Mouse (Mus musculus) stomach, embryonic 15.5 days (tissue): ENCODE results near the gene Haspin. TPM values are rescaled to one million over a fixed set of nuclear protein-coding genes. Genes with fewer than 3 reads are reported as not detected.

Experiments
- ATAC-seq: fragments of 200-750 bp; cut with Nextera tagmentation; 2 replicates; pipeline ENCODE4 v1.8.0; 2017; ENCODE audit warnings: low read depth, moderate number of reproducible peaks, moderate TSS enrichment; ENCODE audit not compliant: insufficient read depth, low FRiP score
- H3K27ac ChIP-seq: fragments of 300-500 bp; sonication (generic); 2 replicates; pipeline ENCODE4 v1.5.1; 2015; ENCODE audit warnings: mild to moderate bottlenecking, inconsistent platforms
- H3K27me3 ChIP-seq: fragments of 300-500 bp; sonication (generic); replicated peaks from 2 replicates; pipeline ENCODE4 v1.6.1; 2015; ENCODE audit warnings: inconsistent platforms
- H3K36me3 ChIP-seq: fragments of 300-500 bp; sonication (generic); 2 replicates; pipeline ENCODE4 v1.6.1; 2015; ENCODE audit warnings: inconsistent platforms
- H3K4me1 ChIP-seq: fragments of 300-500 bp; sonication (generic); 2 replicates; pipeline ENCODE4 v1.6.1; 2015; ENCODE audit warnings: inconsistent platforms
- H3K4me2 ChIP-seq: fragments of 300-500 bp; sonication (generic); 2 replicates; pipeline ENCODE4 v1.6.1; 2015; ENCODE audit warnings: mild to moderate bottlenecking, inconsistent platforms
- H3K4me3 ChIP-seq: fragments of 300-500 bp; sonication (generic); replicated peaks from 2 replicates; pipeline ENCODE4 v1.5.1; 2015; ENCODE audit warnings: inconsistent platforms
- H3K9ac ChIP-seq: fragments of 300-500 bp; sonication (generic); 2 replicates; pipeline ENCODE4 v1.6.1; 2015; ENCODE audit warnings: inconsistent platforms
- H3K9me3 ChIP-seq: fragments of 300-500 bp; sonication (generic); 2 replicates; pipeline ENCODE4 v1.6.1; 2016; ENCODE audit warnings: inconsistent platforms
- WGBS: fragments of 180-500 bp; shearing (Covaris S2); methylation state at CpG from one replicate; pipeline ENCODE4 v1.1.7; 2015; 5-methylcytosine and 5-hydroxymethylcytosine counted together
- polyA plus RNA-seq: library from polyadenylated mRNA; unstranded; fragments of >200 nt; fragmentation: Nextera tagmentation; extraction: Ambion mirVana; gene quantifications from 2 replicates; pipeline ENCODE4 v1.2.1, GENCODE M21; 2015

Haspin gene
- polyA plus RNA-seq, 1 experiment from 2014 or later, result 14.4 TPM

GRCm38 (mm10) chr11:73168071-73168470, 30.0 kb upstream of the Haspin start:
- H3K4me2 ChIP-seq, result no peak overlapping the region
- WGBS, result 84% methylated on average over 8 of the region's 8 CpGs
- no peak for ATAC-seq

GRCm38 (mm10) chr11:73162284-73162683, 24.2 kb upstream of the Haspin start:
- no peak overlapping the region for H3K4me2 ChIP-seq
- no peaks in the 10 kb centered on the region for H3K9me3 ChIP-seq
- WGBS, result 49% methylated on average over 5 of the region's 5 CpGs
- H3K36me3 ChIP-seq, result no peaks in the 10 kb centered on the region
- no peak for ATAC-seq
- peaks cover 15% of the 10 kb centered on the region; the same call in 1 of the 2 replicates for H3K27me3 ChIP-seq
- H3K4me1 ChIP-seq, result no peaks in the 10 kb centered on the region
- H3K9ac ChIP-seq, result no peak overlapping the region
- no peak overlapping the region for H3K4me3 ChIP-seq
- H3K27ac ChIP-seq, result no peak overlapping the region

More at GRCm38 (mm10) chr11:73168071-73168470, 30.0 kb upstream of the Haspin start:
- H3K4me1 ChIP-seq, result peaks cover 12% of the 10 kb centered on the region
- no peak overlapping the region for H3K9ac ChIP-seq
- H3K36me3 ChIP-seq, result no peaks in the 10 kb centered on the region
- no peaks in the 10 kb centered on the region for H3K9me3 ChIP-seq
- H3K4me3 ChIP-seq, result no peak overlapping the region
- H3K27me3 ChIP-seq, result no peaks in the 10 kb centered on the region
- H3K27ac ChIP-seq, result no peak overlapping the region

DNA sequence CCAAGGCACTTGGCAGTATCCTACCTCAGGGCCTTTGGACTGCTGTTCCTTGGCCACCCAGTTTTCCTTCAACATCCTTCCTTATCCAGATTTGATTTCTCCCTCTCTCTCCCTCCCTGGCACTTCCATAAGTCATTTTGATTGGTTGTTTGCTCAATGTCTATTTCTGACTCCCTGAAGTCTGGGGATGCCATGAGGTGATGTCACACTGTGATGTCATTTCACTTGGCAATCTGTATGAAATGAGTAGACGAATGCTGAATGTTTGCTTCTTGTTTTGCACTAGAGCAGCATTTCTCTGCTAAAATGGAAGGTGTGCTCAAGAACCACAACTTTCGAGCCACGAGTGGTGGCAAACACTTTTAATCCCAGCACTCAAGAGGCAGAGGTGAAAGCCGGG, 23.5 kb upstream of the Haspin start:
- no peak overlapping the region for H3K27ac ChIP-seq
- H3K9ac ChIP-seq, result no peak overlapping the region
- ATAC-seq, result no peak
- H3K4me1 ChIP-seq, result no peaks in the 10 kb centered on the region
- no peaks in the 10 kb centered on the region for H3K36me3 ChIP-seq
- H3K9me3 ChIP-seq, result no peaks in the 10 kb centered on the region
- no peak overlapping the region for H3K4me3 ChIP-seq
- peaks cover 15% of the 10 kb centered on the region; the same call in 1 of the 2 replicates for H3K27me3 ChIP-seq
- WGBS, result 83% methylated on average over 4 of the region's 4 CpGs
- no peak overlapping the region for H3K4me2 ChIP-seq

- Histone ChIP-seq H3K27ac (no peak overlapping the region), H3K4me2 (peak overlapping the region; percentile 78), H3K36me3 (no peaks in the 10 kb centered on the region), H3K9me3 (no peaks in the 10 kb centered on the region), H3K4me1 (no peaks in the 10 kb centered on the region), H3K9ac (no peak overlapping the region), H3K4me3 (peak overlapping the region; percentile 38), H3K27me3 (peaks cover 15% of the 10 kb centered on the region; the same call in 1 of the 2 replicates)
- WGBS, result 30% methylated on average over 6 of the region's 6 CpGs
- no peak for ATAC-seq
Observed at GRCm38 (mm10) chr11:73160811-73161200, 22.7 kb upstream of the Haspin start.

DNA sequence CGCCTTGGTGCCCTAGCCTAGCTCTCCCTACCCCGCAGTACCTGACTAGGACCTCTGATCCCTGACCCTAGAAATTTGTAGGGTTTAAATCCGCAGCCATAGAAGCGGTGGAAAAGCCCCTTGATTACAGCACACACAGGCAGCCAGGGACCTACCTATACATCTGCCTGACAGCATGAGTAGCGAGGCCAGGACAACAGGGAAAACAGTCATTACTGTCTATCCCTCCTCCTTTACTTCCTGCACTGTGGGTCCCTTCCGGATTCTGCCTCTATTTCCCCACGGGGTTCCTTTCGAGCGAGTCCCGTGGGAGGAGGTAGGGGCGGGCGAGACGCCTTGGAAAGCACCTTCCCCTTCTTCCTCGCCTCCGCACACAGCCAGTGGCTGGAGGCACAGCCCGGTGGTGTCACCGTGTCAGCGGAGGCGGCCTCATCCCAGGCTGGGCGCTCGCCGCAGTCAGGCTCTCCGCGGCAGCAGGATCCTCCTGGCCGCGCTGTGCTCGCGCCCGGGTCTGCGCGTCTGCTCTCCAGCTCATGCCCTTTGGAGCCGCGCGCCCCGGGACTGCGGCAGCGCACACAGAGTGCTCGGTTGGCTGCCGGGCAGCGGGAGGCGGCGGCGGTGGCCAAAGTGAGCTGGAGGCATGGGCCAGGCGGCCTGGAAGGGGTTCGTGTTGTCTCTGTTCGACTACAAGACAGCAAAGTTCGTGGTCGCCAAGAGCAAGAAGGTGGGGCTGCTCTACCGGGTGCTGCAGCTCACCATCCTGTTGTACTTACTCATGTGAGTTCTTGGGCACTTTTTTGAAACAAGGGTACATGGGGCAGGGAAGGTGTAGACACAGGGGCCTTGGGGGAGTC, 22.1 kb upstream of the Haspin start, which contains the start of gene P2rx5:
TSS of gene P2rx5 (plus strand) at position 465 of the 854 bp plus-strand sequence.
- Histone ChIP-seq H3K4me1 (no peaks in the 10 kb centered on the region), H3K27me3 (peaks cover 15% of the 10 kb centered on the region; the same call in 1 of the 2 replicates), H3K27ac (no peak within 1 kb of the TSS), H3K9ac (no peak within 1 kb of the TSS), H3K36me3 (no peaks in the 10 kb centered on the region), H3K4me2 (peak within 1 kb of the TSS; percentile 78), H3K4me3 (peak within 1 kb of the TSS; percentile 38), H3K9me3 (no peaks in the 10 kb centered on the region)
- ATAC-seq, result peak; percentile 67
- WGBS, result 2% methylated on average over 49 of the region's 49 CpGs

GRCm38 (mm10) chr11:73155071-73155470, 17.0 kb upstream of the Haspin start:
- 69% methylated on average over 6 of the region's 6 CpGs for WGBS
- Histone ChIP-seq H3K4me1 (no peaks in the 10 kb centered on the region), H3K9me3 (no peaks in the 10 kb centered on the region), H3K9ac (no peak overlapping the region), H3K27ac (no peak overlapping the region), H3K4me3 (no peak overlapping the region), H3K4me2 (no peak overlapping the region), H3K27me3 (peaks cover 9% of the 10 kb centered on the region; the same call in 1 of the 2 replicates), H3K36me3 (no peaks in the 10 kb centered on the region)
- no peak for ATAC-seq

GRCm38 (mm10) chr11:73148209-73148608, 10.1 kb upstream of the Haspin start:
- Histone ChIP-seq H3K4me3 (no peak overlapping the region), H3K36me3 (no peaks in the 10 kb centered on the region), H3K4me1 (no peaks in the 10 kb centered on the region), H3K9me3 (no peaks in the 10 kb centered on the region), H3K27me3 (no peaks in the 10 kb centered on the region), H3K4me2 (no peak overlapping the region), H3K9ac (no peak overlapping the region), H3K27ac (no peak overlapping the region)
- 82% methylated on average over 9 of the region's 9 CpGs for WGBS
- ATAC-seq, result no peak

DNA sequence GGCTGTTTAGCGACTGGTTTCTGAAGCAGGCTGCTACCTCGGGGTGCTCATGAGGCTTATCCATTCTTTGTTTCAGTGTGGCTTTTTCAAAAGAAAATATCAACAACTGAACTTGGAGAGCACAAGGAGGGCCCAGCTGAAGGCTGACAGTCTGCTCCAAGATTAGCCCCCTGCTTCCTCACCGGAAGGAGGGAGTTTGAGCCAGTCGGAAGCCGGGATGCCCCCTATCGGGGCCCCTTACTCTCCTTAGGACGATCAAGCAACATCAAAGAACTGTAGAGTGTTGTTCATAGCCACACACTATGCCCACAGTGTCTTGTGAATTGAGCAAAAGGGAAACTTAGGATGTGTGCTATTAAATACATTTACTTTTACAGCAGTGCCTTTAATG, 8.9 kb upstream of the Haspin start:
- Histone ChIP-seq H3K4me3 (no peak overlapping the region), H3K27me3 (no peaks in the 10 kb centered on the region), H3K27ac (no peak overlapping the region), H3K4me1 (no peaks in the 10 kb centered on the region), H3K9ac (no peak overlapping the region), H3K4me2 (no peak overlapping the region), H3K9me3 (no peaks in the 10 kb centered on the region), H3K36me3 (no peaks in the 10 kb centered on the region)
- ATAC-seq, result no peak
- WGBS, result 57% methylated on average over 7 of the region's 7 CpGs

DNA sequence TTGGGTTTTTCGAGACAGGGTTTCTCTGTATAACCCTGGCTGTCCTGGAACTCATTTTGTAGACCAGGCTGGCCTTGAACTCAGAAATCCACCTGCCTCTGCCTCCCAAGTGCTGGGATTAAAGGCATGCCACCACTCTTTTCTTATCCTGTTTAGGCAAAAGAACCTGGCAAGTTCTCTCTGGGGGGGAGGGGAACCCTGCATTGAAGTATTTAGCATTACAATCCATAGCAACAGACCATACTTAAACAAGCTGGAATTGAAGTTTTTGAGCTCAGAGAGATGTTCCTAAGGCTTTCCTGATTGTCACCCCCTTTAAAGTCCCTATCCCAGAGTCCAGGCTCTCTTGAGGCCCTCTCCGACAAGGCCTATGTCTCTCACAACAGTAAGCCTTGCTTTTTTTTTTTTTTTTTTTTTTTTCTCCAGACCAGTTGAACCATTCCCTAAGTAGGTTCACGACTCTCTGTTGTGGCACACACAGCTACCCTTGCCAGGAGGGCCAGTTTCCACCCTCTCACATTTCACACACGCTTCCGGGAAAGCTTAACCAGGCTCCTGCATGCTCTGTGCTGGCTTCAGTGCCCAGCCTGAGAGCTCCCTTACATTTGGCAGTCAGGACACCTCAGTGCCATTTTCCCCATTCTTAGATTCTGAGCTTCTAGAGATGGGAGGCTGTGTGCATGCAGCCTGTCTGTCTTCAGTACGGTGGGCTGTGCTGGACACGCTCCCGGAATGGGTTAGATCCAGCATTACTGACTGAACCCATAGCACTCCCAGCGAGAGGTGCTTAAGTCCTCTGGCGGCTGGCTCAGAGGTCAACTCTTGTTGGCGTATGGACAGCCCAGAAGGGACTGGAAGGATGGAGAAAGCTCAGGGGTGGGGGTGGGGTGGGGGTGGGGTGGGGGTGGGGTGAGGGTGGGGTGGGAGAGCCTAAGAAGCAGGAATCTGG, 8.2 kb upstream of the Haspin start:
- no peaks in the 10 kb centered on the region for H3K27me3 ChIP-seq
- no peaks in the 10 kb centered on the region for H3K36me3 ChIP-seq
- no peak for ATAC-seq
- no peaks in the 10 kb centered on the region for H3K9me3 ChIP-seq
- H3K27ac ChIP-seq, result no peak overlapping the region
- no peak overlapping the region for H3K4me3 ChIP-seq
- H3K4me2 ChIP-seq, result no peak overlapping the region
- no peaks in the 10 kb centered on the region for H3K4me1 ChIP-seq
- H3K9ac ChIP-seq, result no peak overlapping the region
- WGBS, result 61% methylated on average over 11 of the region's 11 CpGs

DNA sequence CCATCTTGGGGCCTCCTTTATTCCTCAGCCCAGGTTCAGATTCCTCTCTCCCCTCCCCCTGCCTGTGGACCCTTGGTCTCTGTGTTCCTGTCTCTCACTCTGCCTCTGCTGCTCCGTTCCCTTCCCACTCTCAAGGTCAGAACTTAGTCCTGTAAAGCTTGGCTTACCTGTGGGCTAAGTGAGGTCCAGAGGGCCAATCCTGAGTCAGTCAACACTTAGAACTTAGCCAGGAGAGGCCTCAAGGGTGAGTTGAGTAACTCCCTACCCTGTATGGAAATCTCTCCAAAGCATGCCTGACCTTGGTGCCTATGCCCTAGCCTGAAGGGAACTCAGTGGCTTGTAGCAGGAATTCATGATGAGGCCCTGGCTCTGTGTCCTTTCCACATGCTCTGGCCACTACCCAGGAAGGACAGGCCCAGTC, 6.2 kb upstream of the Haspin start:
- Histone ChIP-seq H3K27ac (no peak overlapping the region), H3K4me2 (no peak overlapping the region), H3K9me3 (no peaks in the 10 kb centered on the region), H3K36me3 (no peaks in the 10 kb centered on the region), H3K9ac (no peak overlapping the region), H3K27me3 (no peaks in the 10 kb centered on the region), H3K4me1 (no peaks in the 10 kb centered on the region), H3K4me3 (no peak overlapping the region)
- WGBS, result 58% methylated on average over 1 of the region's 1 CpGs
- no peak for ATAC-seq

DNA sequence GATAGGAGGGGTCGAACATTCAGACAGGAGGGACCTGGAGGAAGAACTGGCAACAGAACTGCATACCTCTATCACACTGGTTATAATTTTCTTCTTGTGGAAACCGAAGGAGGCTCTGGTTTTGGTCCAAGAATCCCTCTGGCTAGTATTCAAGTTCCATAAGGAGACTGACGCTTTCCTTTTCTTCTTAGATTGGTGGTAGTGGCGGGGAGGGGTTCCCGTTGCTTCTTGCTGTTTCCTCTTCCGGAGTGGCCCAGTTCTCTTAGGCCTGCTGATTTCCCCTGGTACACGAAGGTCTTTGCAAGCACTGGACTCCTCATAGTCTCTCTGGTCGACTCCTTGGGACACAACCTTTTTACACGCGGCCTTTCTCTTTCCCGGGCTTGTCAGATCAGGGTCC, 978 bp downstream of the Haspin start:
- Histone ChIP-seq H3K9me3 (no peaks in the 10 kb centered on the region), H3K36me3 (0 out of 2 replicates have a peak, but pooled peaks cover 3% of the 10 kb centered on the region), H3K27me3 (no peaks in the 10 kb centered on the region), H3K4me2 (peak overlapping the region; percentile 68), H3K4me1 (peaks cover 18% of the 10 kb centered on the region; the same call in 1 of the 2 replicates), H3K4me3 (peak overlapping the region; percentile 89), H3K9ac (peak overlapping the region; percentile 67; the same call in 1 of the 2 replicates), H3K27ac (no peak overlapping the region)
- no peak for ATAC-seq
- WGBS, result 18% methylated on average over 11 of the region's 11 CpGs
